Mouse (Mus musculus) adrenal gland, adult 2 months (tissue): ENCODE measurements around the gene Tmem140. TPM values are rescaled to one million over a fixed set of nuclear protein-coding genes. Genes with fewer than 3 reads are reported as not detected.

Experiments
- DNase-seq: peaks from one replicate; pipeline ENCODE4 v3.0.0; 2021
- polyA plus RNA-seq: library from polyadenylated mRNA; depleted of rRNA; stranded (reverse); fragments of >200 nt; gene quantifications from 2 replicates; pipeline ENCODE4 v1.2.3, GENCODE M21; 2012; rRNA removed
- total RNA-seq, 2 experiments: library from RNA; stranded (reverse); gene quantifications; 2 replicates each; pipeline ENCODE4 v1.2.3; 2021

Gene Tmem140
- total and polyA plus RNA-seq, 3 experiments: 15.5 to 28.4 (median 25.7) TPM

DNA sequence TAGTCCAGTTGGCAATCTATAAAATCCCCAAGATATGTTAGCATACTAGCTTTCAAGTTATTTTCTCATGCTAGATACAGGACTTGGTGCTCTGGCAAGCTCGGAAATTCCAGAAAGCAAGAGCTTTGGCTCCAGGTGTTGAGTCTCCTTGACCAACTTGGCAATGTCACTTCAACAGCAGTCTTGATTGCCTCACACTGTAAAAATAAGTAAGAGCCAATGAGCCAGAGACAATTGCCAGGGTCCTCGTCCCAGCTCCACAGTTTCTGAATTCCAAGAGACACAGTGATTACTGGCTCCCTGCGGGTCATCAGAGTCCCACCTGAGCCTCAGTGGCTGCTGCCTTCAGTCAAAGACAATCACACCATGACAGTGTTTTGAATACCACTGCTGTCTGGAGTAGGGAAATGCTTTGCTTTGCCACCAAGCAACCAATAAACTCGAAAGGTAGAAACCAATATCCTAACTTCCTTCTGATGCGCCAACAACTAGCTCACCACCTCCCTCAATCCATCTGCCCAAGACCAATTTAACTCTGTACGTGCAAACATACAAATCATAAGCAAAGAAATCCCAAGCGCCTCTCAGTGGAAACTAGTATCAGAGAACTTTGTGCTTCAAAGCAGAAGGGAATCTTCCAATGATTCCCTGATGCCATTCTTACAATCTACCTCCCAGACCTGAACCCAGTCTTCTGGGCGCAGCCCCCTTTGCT is 46.8 kb downstream of the Tmem140 start:
- no peak for DNase-seq

DNA sequence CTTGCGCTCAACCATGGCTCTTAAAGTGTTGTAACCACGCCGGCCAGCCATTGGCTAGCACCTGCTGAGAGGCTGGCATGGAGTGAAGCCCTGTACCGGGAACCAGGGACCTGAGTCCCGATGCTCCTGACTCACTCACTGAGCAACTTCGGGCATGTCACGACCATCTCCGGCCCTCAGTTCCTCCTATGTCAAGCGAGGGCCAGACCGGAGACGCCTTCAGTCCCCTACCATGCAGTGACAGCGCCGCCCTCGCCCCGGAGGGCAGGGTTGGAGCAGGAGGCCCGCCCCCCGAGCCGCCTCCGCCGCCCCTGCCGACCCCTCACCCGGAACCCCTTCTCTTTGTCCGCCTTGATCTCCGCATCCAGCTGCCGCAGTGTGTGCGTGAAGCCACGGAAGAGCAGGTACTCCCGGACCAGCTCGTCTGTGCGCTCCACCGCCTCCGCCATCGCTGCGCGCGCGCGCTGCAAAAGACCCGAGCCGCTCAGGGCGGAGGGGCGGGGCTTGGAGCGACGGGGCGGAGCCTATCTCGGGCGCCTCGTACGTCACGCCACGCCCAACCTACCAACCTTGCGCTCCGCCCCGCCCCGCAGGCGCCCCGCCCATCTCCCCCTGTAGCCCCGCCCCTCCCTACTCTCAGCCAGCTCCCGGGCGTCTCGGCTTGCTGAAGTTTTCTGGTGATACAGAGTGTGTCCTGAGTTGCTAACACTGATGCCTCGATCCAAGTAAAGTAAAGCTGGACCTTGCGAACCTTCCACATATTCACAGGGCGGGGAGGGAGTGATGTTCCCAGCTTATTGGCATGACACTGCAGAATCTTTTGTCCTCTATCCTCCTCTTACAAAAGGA is 47.6 kb downstream of the Tmem140 start, which contains the start of gene Wdr91:
Gene Wdr91, minus strand, starts transcription at position 506 of the 849 bp plus-strand sequence.
- DNase-seq: peak; percentile 95

- no peak for DNase-seq
Measured at GRCm38 (mm10) chr6:34913341-34914040, 50.5 kb downstream of the Tmem140 start.

GRCm38 (mm10) chr6:34914462-34914861 is 51.5 kb downstream of the Tmem140 start:
- DNase-seq: no peak

- DNase-seq: no peak
Measured at GRCm38 (mm10) chr6:34919146-34919545, 56.2 kb downstream of the Tmem140 start.

DNA sequence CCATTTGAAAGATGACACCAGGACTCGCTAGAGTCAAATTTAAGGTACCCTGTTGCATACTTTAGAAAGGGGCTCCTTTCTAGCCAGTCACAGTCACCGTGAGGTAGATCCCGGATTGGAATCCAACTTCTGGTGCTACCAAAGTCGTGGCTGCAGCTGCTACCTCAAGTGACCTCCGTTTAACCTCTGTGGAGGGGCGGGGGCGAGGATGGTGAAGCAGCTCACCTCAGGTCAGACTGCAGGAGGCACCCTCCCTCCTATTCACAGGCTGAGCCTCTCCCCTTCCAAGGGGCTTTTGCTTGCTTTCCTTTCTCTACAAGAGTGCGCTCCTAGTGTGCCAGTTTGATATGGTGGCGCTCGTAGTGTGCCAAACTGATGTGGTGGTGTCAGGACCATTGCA is 57.0 kb downstream of the Tmem140 start, which contains the start of gene Stra8:
Gene Stra8, plus strand, starts transcription at position 208 of the 400 bp plus-strand sequence.
- DNase-seq: no peak

DNA sequence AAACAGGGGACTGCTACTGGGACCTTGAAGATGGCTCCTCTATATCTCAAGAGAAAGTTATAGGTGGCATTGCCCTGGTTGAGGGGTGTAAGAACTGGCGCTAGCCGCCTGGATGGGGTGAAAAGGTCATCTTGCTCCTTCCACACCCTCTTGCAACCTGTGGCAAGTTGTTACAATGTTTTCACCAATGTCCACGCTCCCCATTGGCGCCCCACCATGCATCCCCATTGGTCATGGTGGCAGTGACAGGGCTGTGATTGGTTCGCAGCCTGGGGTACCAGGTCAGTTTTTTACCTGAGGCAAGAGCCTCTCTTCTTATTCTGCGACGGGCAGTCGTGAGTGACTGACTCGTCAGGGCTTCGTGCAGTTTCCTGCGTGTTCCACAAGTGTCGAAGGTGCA is 57.7 kb downstream of the Tmem140 start:
- no peak for DNase-seq

DNA sequence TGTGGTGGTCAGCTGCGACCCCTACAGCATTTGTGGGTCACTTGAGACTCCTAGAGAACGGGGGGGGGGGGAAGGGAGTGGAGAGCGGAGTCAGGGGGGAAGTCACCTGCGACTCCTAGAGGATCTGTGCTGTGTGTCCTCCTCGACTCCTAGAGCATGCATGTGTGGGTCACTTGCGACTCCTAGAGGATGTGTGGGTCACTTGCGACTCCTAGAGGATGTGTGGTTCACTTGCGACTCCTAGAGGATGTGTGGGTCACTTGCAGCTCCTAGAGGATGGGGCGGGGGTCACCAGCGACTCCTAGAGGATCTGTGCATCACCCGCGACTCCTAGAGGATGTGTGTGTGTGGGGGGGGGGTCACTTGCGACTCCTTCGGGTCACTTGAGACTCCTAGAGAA is 59.0 kb downstream of the Tmem140 start:
- DNase-seq: peak; percentile 33

Other genes with a start within 250 kb of the Tmem140 start
- 10 to 100 TPM; 10.0 to 15.8 TPM for gene Agbl3, start 82.7 kb upstream of the Tmem140 start, total RNA-seq
- 4.2 and 4.9 TPM in 2 replicates for gene Agbl3, start 82.7 kb upstream of the Tmem140 start, polyA plus RNA-seq
- 1 to 10 TPM; 7.9 to 8.2 TPM for gene Cyren, start 14.9 kb downstream of the Tmem140 start, total RNA-seq
- 6.6 and 6.7 TPM in 2 replicates for gene Cyren, start 14.9 kb downstream of the Tmem140 start, polyA plus RNA-seq
- 10 to 100 TPM; 16.7 to 17.0 TPM for gene Wdr91, start 47.7 kb downstream of the Tmem140 start, total RNA-seq
- 10.5 and 12.7 TPM in 2 replicates for gene Wdr91, start 47.7 kb downstream of the Tmem140 start, polyA plus RNA-seq
- gene Stra8, start 57.0 kb downstream of the Tmem140 start, total RNA-seq: not detected
- gene Stra8, start 57.0 kb downstream of the Tmem140 start, polyA plus RNA-seq: not detected in 2 replicates
- under 1 TPM; 0.23 to 0.41 TPM for gene Slc23a4, start 125.3 kb downstream of the Tmem140 start, total RNA-seq
- 0.92 and 0.95 TPM in 2 replicates for gene Slc23a4, start 125.3 kb downstream of the Tmem140 start, polyA plus RNA-seq